Mouse (Mus musculus) activated CD4-positive, CD25-positive, alpha-beta regulatory T cell (primary cell): ENCODE results near the gene Zfp987. TPM values are rescaled to one million over a fixed set of nuclear protein-coding genes. Genes with fewer than 3 reads are reported as not detected.

ENCODE experiments used
- polyA plus RNA-seq, 2 experiments: library from polyadenylated mRNA; unstranded; fragments of 100-300 nt; shearing (Covaris generic); gene quantifications; one replicate each; pipeline ENCODE4 v1.2.1; 2017

Zfp987 gene
- polyA plus RNA-seq: 1 to 10 TPM; 1.7 to 3.3 TPM

DNA sequence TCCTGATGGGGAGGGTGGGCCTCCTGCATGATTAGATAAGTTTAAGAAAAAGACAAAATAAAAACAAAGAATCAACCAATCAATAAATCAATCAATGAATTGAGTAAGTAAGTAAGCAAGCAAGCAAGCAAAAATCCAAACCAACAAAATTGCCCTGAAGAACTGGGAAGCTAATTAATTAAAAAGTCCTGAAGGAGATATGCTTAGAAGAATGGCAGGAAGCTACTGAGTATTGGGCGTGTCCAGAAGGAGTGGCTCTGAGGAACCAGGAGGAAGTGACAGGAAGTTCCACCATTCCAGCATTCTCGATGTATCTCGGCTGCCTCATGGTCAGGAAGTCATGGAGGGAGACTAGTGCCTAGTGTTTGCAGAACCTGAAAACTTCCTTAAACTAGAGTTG lies at the start of gene Zfp987:
Zfp987 (plus strand) TSS at position 301 of the 400 bp plus-strand sequence.

DNA sequence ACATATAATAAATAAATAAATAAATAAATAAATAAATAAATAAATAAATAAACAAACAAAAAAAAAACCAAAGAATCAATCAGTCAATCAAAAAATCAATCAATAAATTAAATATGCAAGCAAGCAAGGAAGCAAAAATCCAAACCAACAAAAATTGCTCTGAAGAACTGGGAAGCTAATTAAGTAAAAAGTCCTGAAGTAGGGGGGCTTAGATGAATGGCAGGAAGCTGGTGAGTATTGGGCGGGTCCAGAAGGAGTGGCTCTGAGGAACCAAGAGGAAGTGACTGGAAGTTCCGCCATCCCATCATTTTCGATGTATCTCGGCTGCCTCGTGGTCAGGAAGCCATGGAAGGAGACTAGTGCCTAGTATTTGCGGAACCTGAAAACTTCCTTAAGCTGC lies 59.4 kb downstream of the Zfp987 start, which contains the start of gene Zfp600:
Zfp600 (plus strand) TSS at position 301 of the 400 bp plus-strand sequence.

Other genes starting within 250 kb of the Zfp987 start
- gene Zfp986, start 228.5 kb upstream of the Zfp987 start, polyA plus RNA-seq: not detected
- not detected for gene Zfp600, start 59.5 kb downstream of the Zfp987 start, polyA plus RNA-seq